Mouse (Mus musculus): ENCODE results near the gene Defb36. TPM values are rescaled to one million over a fixed set of nuclear protein-coding genes. Genes with fewer than 3 reads are reported as not detected.

Gene Defb36
- total RNA-seq (2021) = not detected
- long read RNA-seq, experiment 1 = 0 reads
- long read RNA-seq, experiment 2 = 0 reads

- peak; percentile 48 to 64 for DNase-seq
- intact Hi-C loops (cut with DNase I) = loop anchor here (5.0 kb wide), 1 partner anchor 52 kb away; no protein-coding TSS in a partner anchor
Measured at GRCm38 (mm10) chr2:152604057-152604456, at the start of gene Defb36. Gene Defb36 (plus strand): TSS chr2:152604327.

- no peak for DNase-seq
- intact Hi-C loops (cut with DNase I) = no loop called here
Measured at GRCm38 (mm10) chr2:152556655-152557054, 47.5 kb upstream of the Defb36 start.

- no peak for DNase-seq
- intact Hi-C loops (cut with DNase I) = no loop called here
Measured at GRCm38 (mm10) chr2:152569038-152569437, 35.1 kb upstream of the Defb36 start, which contains the start of gene Gm17416. Gene Gm17416 (plus strand): TSS chr2:152569338.

GRCm38 (mm10) chr2:152569881-152570280 lies 34.2 kb upstream of the Defb36 start:
- intact Hi-C loops (cut with DNase I) = no loop called here
- no peak for DNase-seq

GRCm38 (mm10) chr2:152570313-152570712 lies 33.8 kb upstream of the Defb36 start:
- intact Hi-C loops (cut with DNase I) = no loop called here
- no peak for DNase-seq

- intact Hi-C loops (cut with DNase I) = no loop called here
- DNase-seq = peak in 1 of 2 experiments; percentile 14
Measured at GRCm38 (mm10) chr2:152572114-152572794, 31.9 kb upstream of the Defb36 start, which contains the start of gene Defb21. Gene Defb21 (plus strand): TSS chr2:152572744.

GRCm38 (mm10) chr2:152573484-152573883 lies 30.6 kb upstream of the Defb36 start:
- DNase-seq = peak in 1 of 2 experiments; percentile 9
- intact Hi-C loops (cut with DNase I) = no loop called here

GRCm38 (mm10) chr2:152580107-152580506 lies 24.0 kb upstream of the Defb36 start, which contains the start of gene Defb19:
Gene Defb19 (minus strand): TSS chr2:152580312.
- intact Hi-C loops (cut with DNase I) = no loop called here
- no peak for DNase-seq

- intact Hi-C loops (cut with DNase I) = no loop called here
- DNase-seq = no peak
Measured at GRCm38 (mm10) chr2:152580612-152581011, 23.5 kb upstream of the Defb36 start.

GRCm38 (mm10) chr2:152586926-152587560 lies 17.1 kb upstream of the Defb36 start:
- intact Hi-C loops (cut with DNase I) = no loop called here
- DNase-seq = peak in 1 of 2 experiments; percentile 29

GRCm38 (mm10) chr2:152588450-152588849 lies 15.7 kb upstream of the Defb36 start:
- DNase-seq = no peak
- intact Hi-C loops (cut with DNase I) = no loop called here

GRCm38 (mm10) chr2:152589021-152589420 lies 15.1 kb upstream of the Defb36 start:
- DNase-seq = no peak
- intact Hi-C loops (cut with DNase I) = no loop called here

- intact Hi-C loops (cut with DNase I) = no loop called here
- no peak for DNase-seq
Measured at GRCm38 (mm10) chr2:152599299-152599698, 4.8 kb upstream of the Defb36 start, which contains the start of gene Defb45. Gene Defb45 (minus strand): TSS chr2:152599399.

- no peak for DNase-seq
- intact Hi-C loops (cut with DNase I) = loop anchor here (5.0 kb wide), 1 partner anchor 48 kb away; no protein-coding TSS in a partner anchor
Measured at GRCm38 (mm10) chr2:152600076-152600475, 4.1 kb upstream of the Defb36 start.

GRCm38 (mm10) chr2:152601275-152601960 lies 2.7 kb upstream of the Defb36 start:
- DNase-seq = no peak
- intact Hi-C loops (cut with DNase I) = loop anchor here (5.0 kb wide), 1 partner anchor 49 kb away; no protein-coding TSS in a partner anchor

- intact Hi-C loops (cut with DNase I) = no loop called here
- DNase-seq = no peak
Measured at GRCm38 (mm10) chr2:152607746-152608145, 3.6 kb downstream of the Defb36 start.

- intact Hi-C loops (cut with DNase I) = no loop called here
- no peak for DNase-seq
Measured at GRCm38 (mm10) chr2:152608719-152609118, 4.6 kb downstream of the Defb36 start.

- intact Hi-C loops (cut with DNase I) = loop anchor here (10.0 kb wide), 1 partner anchor 143 kb away; the partner anchor contains the start of gene Cox4i2
- no peak for DNase-seq
Measured at GRCm38 (mm10) chr2:152612193-152612592, 8.1 kb downstream of the Defb36 start.

- DNase-seq = peak; percentile 42 to 72
- intact Hi-C loops (cut with DNase I) = loop anchor here (1.0 to 10.0 kb wide), 3 partner anchors 42 to 217 kb away; partner anchors contain the start of genes Bcl2l1 and Cox4i2
Measured at GRCm38 (mm10) chr2:152615563-152615962, 11.4 kb downstream of the Defb36 start.

GRCm38 (mm10) chr2:152616470-152616869 lies 12.3 kb downstream of the Defb36 start:
- intact Hi-C loops (cut with DNase I) = loop anchor here (5.0 to 10.0 kb wide), 2 partner anchors 138 to 216 kb away; partner anchors contain the start of genes Bcl2l1 and Cox4i2
- DNase-seq = no peak

All from heart, postnatal 14 days (tissue).